Mouse (Mus musculus) small intestine, adult 2 months (tissue): ENCODE measurements around the gene Rgma.

Experiments
- CTCF ChIP-seq: fragments of 200-500 bp; IDR thresholded peaks from 2 replicates; pipeline ENCODE4 v1.5.1; 2012; ENCODE audit warnings: low read depth, mild to moderate bottlenecking, control low read depth, inconsistent platforms, low read length, moderate library complexity, mixed read lengths; ENCODE audit not compliant: insufficient replicate concordance, insufficient read length; ENCODE audit errors: extremely low read depth
- POLR2A ChIP-seq: fragments of 200-500 bp; IDR thresholded peaks from 2 replicates; pipeline ENCODE4 v1.6.1; 2012; ENCODE audit warnings: low read depth, mild to moderate bottlenecking, control low read depth, inconsistent platforms, low read length, moderate library complexity

GRCm38 (mm10) chr7:73330754-73331153 is 44.6 kb upstream of the Rgma start:
- TF ChIP-seq CTCF (no peak), POLR2A (no peak)
